Mouse (Mus musculus): Measurements from ENCODE around the gene Spa17.
A peak's percentile ranks its signal among the peaks of the same experiment; 100 is the strongest.

Spa17 gene

DNA sequence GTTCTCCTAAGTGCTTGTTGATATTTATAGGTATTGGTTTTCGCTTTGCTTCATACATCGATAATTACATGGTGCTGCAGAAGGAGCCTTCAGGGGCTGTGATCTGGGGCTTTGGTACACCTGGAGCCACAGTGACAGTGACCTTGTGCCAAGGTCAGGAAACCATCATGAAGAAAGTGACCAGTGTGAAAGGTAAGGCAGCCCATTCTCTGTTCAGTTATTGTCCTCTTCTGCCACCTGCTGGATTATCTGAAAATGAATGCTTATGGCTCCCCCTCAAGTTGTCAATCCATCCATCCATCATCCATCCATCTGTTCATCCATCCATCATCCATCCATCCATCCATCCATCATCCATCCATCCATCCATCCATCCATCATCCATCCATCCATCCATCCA lies 3.2 kb upstream of the Spa17 start:
- DNase-seq (ENCODE audit: low spot score in 2 of 2), result peak; percentile 34 to 41

DNA sequence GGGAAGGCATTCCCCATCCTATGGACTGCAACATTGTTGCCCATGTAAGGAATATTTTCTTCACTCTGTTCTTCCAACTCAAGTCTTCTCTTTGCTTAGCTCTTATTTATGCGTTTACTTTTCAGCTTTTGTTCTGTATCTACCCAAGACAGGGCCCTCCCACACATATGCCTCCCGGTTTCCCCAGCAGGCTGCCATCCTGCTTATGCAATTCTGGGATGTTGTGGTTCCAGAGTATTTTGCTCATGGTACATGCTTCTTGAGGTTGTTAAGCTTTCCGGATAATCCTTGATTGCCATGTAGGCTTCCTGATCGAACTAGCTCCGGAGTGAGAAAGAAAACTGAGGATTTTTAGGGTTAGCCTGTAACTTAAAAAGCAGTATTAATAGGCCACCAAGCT lies 1.7 kb upstream of the Spa17 start:
- DNase-seq (ENCODE audit: low spot score in 2 of 2), result no peak

DNA sequence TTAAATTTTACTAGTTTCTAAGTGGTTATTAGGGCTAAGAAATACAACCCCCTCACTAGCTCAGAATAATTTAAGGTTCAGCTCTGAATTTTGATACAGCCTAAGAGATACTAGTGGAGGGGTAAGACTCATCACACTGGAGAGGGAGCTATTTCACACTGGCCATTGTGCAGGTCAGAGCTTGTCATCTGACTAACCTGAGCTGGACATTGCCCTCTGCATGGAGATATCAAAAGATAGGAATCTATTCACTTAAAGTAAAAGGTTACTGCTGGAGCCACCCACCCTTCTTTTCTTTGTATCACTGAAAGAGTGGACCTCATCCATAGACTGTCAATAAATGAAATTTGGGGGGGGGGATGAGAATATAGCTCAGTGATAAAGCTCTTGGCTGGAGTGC lies 794 bp upstream of the Spa17 start:
- no peak for DNase-seq (ENCODE audit: low spot score in 2 of 2)

DNA sequence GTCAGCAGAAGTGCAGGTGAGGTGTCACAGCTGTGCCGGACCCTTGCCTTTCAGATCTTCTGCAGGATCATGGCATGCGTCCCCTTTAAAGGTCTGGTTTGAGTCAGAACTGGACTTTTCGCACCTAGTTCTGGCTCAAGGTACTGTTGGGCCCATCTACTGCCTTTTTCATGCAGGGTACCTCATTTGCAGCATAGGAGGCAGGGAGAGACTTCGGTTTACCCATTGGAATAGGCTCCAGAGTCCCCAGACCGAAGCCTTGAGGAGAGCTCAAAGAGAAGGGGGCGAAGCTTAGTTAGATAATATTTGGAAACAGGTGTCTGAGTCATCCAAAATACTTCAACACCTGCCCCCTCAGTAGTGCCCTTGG lies 374 bp upstream of the Spa17 start:
- no peak for DNase-seq (ENCODE audit: low spot score in 2 of 2)

DNA sequence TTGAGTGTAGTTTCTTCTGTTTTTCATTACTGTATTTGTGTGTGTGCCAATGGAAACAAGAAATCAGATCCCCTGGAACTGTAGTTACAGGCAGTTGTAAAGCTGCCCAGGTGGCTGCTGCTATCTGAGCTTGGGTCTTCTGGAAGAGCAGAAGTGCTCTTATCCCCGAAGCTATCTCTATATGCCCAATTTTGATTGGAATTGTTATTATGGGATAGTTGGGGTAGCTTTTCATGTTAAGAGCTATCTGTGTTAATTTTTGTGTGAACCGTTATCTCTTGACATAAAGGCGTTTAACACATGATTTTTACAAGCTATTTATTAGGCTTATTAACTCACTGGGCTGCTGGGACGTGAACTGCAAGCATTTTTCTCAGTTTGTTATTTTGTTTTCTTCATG lies 4.0 kb downstream of the Spa17 start:
- no peak for DNase-seq (ENCODE audit: low spot score in 2 of 2)

DNA sequence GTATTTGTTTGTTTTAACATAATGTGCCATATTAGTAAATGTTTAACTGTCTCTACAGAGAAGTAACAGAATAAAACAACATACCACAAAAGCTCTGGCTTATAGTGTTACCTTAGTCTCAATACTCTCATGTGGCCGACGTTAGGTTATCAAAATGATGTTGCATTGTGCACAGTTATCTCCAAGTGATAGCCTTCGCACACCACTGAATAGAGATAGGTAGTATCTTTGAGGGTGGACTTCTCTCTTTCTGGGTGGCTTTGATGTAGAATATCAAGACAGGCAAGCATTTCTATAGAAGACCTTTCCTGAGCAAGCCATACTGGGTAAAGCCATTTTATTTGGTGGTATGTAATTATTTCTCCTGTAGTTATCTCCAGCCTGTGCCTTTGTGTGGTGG lies 8.4 kb downstream of the Spa17 start:
- DNase-seq (ENCODE audit: low spot score in 2 of 2), result no peak

DNA sequence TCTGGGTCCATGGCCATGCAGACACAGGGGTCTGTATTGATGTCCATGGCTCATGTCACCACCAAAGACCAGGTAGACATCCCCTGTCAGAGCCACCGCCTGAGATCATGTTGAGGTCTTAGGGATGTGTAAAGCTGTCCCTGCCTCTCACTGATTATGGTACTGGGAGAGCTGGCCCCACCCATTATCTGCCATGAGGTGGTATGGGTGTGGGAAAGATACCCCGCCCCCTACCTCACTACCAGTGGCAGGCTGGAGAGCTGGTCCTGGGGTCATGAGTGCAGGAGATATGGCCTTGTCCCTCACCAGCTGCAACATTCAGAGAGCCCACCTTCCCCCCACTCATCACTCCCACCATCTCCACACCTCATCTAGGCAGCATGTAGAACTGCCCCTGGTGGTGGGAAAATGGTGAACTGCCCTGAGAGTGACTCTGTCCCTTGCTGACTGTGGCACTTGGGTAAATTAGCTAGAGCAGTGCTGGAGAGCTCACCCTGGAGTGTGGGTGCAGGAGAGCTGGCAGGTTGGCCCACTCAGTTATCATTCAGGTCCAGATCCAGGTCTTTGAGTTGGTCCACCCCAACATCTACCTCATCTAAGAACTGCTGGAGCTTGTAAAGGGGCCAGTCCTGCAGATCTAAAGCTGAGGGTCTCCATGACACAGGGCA lies 12.8 kb downstream of the Spa17 start:
- no peak for DNase-seq (ENCODE audit: low spot score in 2 of 2)

DNA sequence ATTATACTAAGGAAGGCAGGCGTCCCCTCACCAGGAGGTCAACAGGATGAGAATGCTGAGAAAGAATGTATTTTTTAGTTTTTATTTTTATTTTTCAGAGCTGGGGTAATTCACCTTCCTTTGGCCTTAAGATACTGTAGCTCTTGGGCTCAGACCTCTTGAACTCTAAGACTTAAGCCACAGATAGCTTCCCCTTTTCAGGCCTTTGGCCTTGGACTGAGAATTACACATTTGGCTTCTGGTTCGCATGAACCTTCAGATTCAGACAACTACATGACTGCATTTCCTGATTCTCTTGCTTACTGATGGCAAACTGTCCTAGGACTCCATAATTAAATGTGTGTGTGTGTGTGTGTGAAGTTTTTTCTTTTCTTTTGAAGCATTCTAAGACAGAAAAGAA lies 14.9 kb downstream of the Spa17 start:
- DNase-seq (ENCODE audit: low spot score in 2 of 2), result no peak

DNA sequence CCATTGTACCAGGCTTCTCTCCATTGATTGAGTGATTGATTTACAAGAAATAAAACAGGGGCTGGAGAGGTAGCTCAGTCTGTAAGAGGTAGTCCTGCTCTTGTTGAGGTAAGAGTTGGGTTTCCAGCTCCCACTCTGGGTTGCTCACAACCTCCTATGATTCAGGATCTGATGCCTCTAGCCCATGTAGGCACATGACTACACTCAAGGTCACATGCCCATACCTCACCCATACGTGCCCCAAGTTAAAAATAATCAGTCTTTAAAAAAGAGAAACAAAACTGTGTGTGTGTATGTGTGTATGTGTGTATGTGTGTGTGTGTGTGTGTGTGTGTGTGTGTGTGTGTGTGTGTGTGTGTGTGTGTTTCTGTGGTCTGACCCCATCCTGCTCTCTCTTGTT lies 18.0 kb downstream of the Spa17 start:
- DNase-seq (ENCODE audit: low spot score in 2 of 2), result no peak

DNA sequence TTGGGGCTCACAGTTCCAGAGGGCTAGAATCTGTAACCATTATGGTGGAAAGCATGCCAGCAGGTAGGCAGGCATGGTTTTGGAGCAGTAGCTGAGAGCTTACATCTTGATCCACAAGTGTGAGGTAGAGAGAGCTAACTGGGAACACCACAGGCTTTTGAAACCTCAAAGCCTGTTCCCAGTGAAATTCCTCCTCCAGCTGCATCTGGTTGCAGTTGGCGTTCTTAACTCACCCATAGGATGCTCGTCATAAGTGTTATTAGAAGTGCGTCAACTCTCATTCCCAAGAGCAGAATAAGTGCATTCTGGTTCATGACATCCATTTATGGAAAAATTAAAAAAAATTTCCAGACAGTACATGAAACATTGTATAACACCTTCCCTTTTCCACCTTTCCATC lies 19.8 kb downstream of the Spa17 start:
- no peak for DNase-seq (ENCODE audit: low spot score in 2 of 2)

DNA sequence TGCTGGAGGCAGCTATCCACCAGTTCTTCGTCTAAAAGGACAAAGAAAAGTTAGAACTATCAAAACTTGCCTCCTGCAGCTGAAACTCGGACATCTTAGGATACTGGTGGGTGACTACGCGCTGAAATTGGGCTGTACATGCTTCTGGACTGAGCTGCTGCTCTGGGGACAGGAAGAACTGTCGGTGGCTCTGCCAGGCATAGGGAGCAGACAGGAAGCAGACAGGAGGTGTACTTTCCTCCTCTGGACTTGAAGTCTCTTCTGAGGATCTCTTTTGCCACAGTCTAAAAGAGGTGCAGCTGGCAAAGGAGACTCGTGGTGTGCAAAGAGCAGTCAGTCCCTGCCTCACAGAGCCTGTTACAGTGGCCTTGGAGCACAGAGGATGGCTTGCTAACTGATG lies 20.9 kb downstream of the Spa17 start:
- DNase-seq (ENCODE audit: low spot score in 2 of 2), result no peak

DNA sequence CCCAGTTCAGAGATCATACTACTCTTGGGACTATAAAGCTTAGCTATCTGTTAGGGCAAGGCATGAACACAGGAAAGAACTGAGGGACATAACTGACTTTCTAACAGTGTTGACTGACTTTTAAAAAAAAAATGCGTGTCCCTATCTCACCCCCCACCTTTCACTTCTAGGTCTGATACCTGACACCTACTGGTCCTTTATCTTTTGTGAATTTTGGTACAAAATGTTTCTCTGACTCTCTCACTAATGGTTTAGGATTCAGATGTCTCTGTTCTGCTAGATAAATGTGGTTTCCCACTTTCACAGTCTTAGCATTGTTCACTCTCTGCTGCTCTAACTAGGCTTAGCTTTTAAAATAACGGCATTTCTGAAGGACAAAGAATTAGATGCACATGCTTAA lies 21.5 kb downstream of the Spa17 start:
- no peak for DNase-seq (ENCODE audit: low spot score in 2 of 2)

DNA sequence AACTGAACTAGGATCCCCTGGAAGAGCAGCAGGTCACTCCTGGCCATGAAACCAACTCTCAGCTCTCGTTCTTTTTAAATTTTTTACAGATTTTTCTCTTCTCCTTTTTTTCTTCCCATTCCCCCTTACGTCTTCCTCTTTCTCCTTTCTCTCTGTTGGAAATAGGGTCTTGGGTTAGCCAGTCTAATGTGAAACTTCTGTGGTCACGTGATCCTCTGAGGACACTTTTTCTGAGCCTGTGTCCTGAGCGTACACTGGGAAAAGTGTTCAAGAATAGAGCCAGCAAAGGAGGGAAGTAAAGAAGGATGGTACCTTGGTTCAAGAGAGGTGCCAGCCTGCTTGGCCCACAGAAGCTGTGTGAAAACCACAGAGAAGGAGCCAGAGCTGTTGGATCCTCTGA lies 23.1 kb downstream of the Spa17 start:
- DNase-seq (ENCODE audit: low spot score in 2 of 2), result no peak

DNA sequence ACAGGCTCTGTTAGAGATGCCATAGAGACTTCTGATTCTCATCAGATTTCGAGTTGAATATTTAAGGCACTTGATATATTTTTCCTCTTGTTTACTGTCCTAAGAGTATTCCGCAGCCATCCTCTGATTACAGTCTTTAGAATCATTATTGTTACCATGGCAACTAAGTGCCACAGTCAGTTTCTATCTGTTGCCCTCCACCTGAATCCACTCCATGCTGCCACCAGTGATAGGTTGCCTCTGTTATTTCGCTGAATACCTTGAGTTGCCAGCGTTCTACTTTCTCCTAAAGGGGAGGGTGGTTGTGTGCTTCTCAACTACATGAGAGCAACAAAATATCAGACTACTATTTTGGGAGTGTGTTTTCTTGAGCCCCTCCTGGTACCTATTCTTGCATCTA lies 26.8 kb downstream of the Spa17 start:
- DNase-seq (ENCODE audit: low spot score in 2 of 2), result no peak

DNA sequence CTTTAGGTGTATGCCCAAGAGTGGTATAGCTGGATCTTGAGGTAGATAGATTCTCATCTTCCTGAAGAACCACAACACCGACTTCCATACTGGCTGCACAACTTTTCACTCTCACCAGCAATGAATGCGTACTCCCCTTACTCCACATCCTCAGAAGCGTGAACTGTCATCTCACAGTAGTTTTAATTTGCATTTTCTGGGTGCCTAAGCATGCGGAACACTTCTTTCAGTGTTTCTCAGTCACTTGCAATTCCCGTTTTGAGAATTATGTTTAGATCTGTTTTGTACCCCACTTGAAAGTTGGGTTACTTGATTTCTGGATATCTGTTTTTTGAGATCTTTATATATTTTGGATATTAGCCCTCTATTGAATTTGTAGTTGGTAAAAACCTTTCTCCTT lies 29.9 kb downstream of the Spa17 start:
- DNase-seq (ENCODE audit: low spot score in 2 of 2), result no peak

DNA sequence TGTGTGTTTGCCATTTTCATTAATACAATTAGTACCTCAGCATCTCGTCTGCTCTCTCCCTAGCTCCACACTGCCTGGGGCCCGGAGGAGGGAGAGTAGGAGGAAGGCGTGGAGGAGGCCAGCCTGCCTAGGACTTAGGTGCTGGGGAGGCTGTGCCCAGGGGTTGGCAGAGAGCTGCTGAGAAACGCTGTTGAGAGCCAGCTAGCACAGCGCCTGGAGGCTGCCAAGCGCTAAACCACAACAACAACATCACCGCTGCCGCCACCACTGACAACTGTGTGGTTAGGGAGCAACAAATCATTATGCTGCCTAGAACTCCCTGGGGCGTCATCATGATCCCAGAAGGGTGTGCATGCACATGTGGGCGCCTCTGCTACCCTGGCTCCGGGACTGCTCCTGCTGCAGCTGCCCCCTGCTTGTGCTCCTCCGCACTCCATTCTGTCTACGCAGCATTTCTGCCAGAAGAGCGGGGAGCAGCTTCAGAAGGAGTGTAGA lies 37.0 kb downstream of the Spa17 start:
- DNase-seq (ENCODE audit: low spot score in 2 of 2), result peak; percentile 28 to 54

DNA sequence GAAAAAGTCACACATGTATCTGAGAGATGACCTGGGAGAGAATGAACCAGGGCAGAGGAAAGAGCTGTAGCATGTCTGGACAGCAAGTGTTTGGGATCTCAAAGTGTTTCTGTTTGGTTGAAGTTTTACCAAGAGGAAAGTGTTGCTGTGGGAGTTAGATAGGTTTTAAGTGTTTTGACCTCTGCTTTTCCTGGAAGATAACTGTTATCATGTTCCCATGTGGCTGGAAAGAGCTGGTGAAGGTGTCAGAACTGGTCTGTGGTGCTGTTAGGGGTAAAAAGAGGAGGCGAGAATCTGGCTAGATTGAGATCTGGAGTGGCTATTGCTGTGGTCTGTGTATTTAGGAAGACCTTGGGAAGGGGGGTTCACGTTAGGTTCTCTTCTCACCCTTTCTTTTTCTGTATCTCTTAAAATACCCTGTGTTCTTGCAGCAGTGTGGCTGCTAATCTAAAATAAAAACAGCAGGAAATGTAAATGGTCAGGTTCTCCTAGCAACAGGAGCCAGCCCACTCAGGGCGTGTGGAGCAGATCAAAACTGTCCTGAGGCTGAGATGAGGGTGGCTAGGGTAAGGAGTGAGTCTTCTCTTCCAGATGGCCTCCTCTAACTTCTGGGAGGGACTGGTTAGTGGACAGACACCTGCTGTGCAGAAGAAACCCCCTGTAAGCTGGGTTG lies 41.2 kb downstream of the Spa17 start:
- no peak for DNase-seq (ENCODE audit: low spot score in 2 of 2)

DNA sequence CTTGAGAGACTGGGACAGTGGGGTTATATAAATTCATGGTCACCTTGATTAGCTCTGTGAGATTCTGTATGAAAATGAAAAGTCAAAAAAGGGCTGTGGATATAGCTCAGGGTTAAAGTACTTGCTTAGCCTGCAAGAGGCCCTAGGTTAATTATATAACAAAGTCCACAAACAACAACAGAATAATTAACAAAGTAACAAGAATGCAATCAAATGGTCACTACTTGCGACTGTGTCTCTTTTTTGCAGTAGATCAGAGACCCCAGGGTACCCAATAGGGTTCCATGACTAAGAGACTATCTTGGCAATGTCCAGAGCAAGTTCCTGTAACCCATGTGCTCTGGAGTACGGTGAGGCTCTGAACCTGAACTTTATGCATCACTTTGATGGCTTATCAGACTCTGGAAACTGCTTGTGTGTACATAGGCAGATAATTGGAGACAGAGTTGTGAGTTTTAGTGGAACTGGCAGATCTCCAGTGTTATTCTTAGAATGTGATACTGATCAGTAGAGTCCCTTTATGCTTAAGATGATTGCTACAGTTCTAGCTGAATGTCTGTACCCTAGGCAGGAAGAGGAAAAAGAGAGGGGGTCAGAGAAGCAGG lies 44.2 kb downstream of the Spa17 start:
- no peak for DNase-seq (ENCODE audit: low spot score in 2 of 2)

DNA sequence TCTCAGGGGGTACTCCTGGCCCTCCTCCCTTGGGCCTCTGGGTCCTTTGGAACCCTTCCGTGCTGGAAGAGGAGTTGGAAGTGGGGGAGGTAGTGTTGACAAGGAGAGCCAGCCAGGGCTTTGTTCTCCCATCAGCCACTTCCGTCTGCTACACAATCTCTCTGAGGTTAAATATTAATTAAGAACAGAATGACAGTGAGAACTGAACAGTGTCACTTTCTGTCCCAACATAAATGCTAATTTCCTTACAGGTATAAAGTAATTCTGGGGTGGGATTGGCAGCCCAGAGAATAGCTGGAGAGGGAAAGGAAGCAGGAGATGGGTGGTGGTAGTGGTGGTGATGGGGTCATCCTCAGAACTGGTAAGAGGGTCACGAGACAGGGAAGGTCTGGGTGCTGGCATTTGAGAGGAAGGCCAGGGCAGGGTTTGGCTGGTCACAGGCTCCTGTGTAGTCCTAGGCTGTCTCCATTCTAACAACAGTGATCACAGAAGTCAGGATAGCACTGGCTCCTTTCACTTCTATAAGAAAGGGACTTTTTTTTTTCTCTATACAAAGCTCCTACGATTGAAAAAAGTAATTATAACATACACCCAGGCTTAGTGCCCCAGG lies 44.8 kb downstream of the Spa17 start:
- DNase-seq (ENCODE audit: low spot score in 2 of 2), result no peak

DNA sequence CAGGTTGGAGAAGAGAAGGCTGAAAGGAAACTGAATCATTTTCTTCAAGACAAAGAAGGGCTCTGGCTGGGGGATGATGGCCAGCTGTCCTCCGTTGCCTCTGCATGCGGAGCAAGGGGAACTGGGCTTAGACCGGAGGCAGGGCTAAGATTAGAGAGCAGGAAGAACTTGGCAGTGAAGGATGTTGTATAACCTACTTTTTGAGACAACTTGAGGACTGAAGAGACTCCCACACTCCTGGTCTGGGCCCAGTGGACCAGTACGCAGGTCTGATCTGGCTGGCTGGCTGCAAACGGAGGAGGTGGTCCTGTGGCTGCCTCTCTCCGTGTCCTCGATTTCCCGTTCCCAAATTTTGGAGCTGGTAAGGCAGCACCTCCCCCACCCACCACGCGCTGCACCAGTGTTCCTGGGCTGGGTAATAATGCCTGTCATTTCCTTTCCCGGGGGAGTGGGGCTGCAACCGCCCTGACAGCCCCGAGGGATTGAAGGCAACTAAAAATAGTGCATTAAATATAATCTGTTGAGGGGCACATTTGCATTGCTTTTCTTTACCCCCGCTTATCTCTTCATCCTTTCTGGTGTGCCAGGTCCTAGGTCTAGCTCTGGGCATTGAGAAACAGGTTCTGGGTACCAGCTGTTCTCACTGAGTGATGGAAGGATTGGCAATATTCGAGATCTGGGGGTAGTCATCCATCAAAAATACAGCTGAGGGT lies 45.5 kb downstream of the Spa17 start:
- no peak for DNase-seq (ENCODE audit: low spot score in 2 of 2)

DNA sequence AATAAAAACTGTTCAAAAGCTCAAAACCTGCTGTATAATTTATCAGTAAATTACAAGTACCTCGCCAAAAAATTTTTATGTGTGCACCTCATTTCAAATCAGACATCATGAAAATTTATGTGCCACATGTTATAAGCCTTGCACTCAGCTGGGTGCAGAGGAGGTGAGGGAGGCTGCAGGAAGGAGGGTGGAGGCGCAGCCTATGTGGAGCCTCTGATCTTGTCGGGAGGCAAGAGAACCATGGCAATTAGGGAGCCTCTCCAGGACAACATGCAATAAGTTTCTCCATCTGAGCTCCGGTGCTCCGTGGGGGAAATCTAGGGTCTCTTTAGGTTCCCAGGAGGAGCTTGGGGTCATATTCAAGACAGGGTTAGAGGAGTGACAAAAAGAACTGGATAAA lies 46.1 kb downstream of the Spa17 start:
- DNase-seq (ENCODE audit: low spot score in 2 of 2), result no peak

DNA sequence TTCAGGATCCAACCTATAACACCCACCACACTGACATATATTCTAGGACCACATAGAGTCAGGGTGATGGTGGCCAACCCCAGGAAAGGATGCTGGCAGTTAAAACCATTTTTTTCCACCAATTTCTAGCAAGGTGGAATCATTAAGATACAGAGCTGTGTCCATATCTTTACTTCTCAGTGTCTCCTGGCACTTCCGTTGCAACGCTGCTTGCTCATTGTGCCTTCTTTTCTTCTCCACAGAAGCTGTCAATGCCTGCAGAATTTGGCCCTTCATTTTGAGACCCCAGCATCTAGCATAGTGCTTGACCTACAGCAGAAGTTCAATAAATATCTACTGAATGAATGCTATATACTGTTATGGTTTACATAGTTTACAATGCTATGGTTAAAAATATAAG lies 46.5 kb downstream of the Spa17 start:
- no peak for DNase-seq (ENCODE audit: low spot score in 2 of 2)

Measured in natural killer cell, adult 2 months (primary cell).